Mouse (Mus musculus): Measurements from ENCODE around the gene BC035947.
"Not testable (repeated sequence)": the region's sequence is repeated elsewhere in the genome, so short reads cannot be mapped to it uniquely, and the experiment has no call there.

Gene BC035947

DNA sequence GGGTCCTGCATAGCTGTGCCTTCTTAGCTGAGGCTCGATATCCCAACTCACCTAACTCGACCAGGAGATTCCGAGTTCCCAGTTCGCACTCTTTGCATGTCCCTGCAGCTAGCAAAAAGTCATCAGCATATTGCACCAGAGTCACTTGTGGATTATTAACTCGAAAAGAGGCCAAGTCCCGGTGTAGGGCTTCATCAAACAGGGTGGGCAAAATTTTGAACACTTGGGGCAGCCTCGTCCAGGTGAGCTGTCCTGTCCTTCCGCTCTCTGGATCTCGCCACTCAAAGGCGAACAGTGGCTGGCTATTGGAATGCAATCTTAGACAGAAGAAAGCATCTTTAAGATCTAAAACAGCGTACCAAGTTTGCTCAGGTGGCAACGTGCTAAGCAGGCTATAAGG is 10.1 kb downstream of the BC035947 start:
- not testable (repeated sequence) for DNase-seq (ENCODE audit: low read depth, low spot score)

GRCm38 (mm10) chr1:78501036-78501435 is 10.9 kb downstream of the BC035947 start:
- no peak for DNase-seq (ENCODE audit: low read depth, low spot score)

DNA sequence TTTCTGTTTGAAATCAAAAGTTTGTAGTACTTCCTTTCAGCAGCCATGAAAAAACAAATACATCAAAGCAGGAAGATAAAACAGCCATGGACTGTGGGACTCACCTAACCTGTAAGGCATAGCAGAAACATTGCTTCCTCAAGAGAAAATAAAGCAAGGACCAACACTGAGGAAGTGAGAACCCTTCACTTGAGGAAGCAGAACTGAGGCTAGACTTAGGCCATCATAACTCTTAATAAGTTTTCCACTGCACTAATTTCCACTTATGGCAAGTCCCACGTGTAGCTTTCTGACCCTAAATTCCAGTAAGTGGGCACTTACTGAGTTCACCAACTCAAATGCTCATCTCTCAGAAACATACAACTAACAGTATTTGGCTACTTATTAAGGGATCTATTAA is 21.8 kb downstream of the BC035947 start:
- DNase-seq (ENCODE audit: low read depth, low spot score): no peak

- peak; percentile 93 for DNase-seq (ENCODE audit: low read depth, low spot score)
These were observed 23.0 kb downstream of the BC035947 start, which contains the start of gene Farsb for GRCm38 (mm10) chr1:78488752-78489492. Gene Farsb (minus strand): TSS chr1:78488897.

DNA sequence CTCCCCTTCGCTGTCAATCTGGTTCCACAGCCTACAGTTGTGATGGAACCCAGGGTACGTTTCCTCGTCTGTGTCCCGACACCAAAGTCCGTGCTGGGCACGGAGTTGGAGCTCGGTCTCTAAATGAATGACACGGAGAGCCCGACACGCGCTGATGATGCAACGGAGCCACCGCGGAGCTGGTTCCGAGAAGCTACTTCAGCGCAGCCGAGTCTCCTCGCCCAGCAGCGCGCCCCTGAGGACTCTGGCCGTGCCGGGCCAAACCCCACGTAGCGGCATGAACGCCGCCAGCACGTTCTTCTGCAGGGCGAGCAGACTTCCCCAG is 23.6 kb downstream of the BC035947 start:
- no peak for DNase-seq (ENCODE audit: low read depth, low spot score)

DNA sequence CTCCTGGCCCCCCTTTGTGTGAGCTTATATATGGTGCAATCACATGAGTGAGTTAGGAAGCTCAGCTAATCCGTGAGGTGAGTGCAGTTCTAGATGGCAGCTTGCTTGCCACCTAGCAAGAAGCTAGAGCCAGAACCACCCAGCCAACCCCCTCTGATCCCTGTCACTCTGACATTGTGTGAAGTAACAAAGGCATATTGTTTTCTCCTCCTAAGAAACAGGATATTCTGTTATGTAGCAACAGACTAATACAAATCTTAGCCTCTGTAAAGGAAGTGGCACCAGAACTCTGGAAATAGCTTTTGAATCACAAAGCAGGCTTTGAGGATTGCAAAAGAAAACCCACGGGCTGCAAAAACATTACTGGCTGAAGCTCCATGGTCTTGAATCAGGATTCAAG is 27.6 kb downstream of the BC035947 start:
- peak; percentile 10 for DNase-seq (ENCODE audit: low read depth, low spot score)

- DNase-seq (ENCODE audit: low read depth, low spot score): no peak
These were observed 28.5 kb downstream of the BC035947 start for GRCm38 (mm10) chr1:78483430-78483829.

DNA sequence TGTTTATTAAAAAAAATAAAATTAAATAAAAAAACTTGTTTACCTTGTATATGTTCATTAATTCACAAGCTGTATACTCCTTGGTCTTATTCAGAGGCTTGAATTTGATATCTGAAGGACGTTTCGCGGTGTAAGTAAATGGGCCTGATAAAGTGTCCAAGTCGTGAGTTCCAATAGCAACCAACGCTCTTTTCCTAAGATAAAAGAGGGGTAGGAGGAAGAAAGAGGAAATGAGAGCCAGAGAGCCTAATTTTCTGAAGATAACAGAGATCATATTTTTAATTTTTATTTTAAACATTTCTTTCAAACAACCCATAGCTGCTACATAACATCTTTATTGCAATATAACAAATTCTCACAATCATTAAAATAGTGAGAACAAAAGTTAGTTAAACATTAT is 39.5 kb downstream of the BC035947 start:
- no peak for DNase-seq (ENCODE audit: low read depth, low spot score)

DNA sequence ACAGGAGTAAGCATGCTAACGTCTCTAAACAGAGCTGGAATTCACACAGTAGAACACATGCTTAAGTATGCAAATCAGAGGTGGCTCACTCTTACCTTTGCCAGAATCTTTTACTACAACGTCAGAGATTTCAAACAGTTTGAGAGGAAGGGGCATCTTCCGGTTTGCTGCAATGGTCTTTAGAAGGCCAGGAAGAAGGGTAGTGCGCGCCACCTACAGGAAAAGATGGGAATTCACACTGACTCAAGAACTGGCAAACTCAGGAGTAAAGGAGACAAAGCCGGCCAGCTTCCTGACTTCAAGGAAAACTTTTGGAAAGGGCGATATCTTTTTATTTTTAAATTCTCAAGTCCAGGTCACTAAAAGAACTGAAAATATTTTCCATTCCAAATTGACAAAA is 57.3 kb downstream of the BC035947 start:
- peak; percentile 68 for DNase-seq (ENCODE audit: low read depth, low spot score)

DNA sequence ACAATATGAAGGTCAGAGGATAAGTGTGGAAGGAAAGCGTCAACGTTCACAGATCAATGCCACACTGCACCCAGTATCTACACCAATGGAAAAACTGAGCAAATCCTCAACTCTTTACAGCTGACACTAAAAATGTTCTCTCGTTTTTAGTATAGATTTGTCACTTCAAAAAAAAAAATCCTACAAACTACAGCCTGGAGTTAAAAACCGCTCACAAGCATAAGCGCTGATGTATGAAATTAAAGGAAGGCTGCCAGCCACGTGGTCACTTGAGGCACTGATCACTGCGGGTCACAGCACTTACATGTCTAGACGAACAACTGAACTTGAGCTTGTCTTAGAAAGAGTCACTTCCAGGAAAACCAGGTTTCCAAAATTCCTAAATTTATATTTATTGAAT is 58.1 kb downstream of the BC035947 start:
- DNase-seq (ENCODE audit: low read depth, low spot score): no peak

- DNase-seq (ENCODE audit: low read depth, low spot score): no peak
These were observed 59.4 kb downstream of the BC035947 start for GRCm38 (mm10) chr1:78452544-78452943.

DNA sequence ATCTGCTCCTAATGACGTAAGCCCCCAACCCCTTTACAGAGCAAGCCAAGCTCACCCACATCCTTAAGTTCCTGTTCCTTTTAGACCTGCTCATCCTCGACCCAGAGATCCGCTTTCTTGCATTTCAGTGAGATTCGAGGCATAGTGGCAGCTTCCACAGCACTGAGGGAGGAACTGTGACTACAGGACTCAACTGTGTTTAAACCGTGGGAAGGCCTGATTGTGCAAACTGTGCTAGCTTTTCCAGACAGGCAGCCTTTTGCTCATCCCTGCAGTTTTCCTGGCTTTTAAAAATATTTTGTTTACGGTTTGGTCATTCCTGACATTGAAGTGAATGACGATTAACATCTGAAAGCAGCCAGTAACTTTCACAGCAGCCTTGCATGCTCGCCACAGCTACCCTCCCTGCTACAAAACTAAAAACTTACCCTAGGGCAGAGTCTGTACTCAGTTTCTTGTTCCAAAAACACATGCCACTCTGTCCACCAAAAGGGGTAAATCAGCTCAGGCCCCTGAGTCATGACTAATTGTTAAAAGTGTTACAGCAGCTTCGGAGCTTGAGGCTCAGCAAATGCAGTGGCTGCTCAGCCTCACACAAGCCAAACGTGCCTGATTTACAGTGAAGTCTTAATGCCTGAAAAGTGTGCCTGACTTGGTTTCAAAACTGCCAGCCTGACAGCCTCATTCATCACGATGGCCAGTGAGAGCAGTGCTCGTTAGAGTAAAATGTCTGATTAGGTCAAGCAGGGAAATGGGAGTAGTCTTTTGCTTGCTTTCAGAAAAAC is 60.7 kb downstream of the BC035947 start:
- no peak for DNase-seq (ENCODE audit: low read depth, low spot score)

DNA sequence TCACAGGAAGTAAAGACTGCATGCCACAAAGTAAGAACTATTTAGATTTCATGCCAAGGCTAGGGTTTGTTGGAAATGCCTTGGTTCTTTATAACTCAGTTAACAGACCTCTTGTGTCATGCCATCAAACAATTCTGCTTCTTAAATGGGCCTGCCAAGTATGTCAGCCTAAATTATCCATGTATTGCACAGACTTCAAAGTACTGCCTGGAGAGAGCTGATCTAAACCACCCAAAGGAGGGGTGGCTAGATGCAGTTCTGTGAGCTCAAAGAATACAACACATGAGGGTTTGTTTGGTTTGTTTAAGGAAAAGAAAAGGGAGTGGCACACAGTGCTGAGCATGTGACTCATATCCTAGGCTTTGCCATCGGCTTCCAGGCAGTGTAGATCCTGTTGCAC is 63.9 kb downstream of the BC035947 start:
- DNase-seq (ENCODE audit: low read depth, low spot score): peak; percentile 76
